15 mouse cellular contexts compared by ENCODE assay signal in the genomic region with DNA sequence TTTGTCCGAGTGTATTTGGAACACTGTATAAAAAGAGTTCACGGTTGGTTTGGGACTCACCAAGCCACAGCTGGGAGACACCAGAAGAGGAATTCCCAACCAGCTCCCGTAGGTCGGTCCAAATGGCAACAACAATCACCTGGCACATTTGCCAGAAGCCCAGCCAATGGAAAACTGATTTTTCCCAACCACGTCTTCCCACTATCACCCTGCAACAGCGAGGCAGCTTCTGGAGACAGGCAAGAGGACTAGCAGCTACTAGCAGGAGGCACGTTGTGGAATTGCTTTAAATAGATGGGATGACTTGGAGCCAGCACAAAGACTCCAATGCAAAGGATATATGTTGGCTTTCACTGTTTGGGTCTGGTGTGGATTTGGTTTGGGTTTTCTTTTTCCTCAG.
DNase-seq lines count a peak whose midpoint lies in the region; ATAC-seq lines count a peak whose summit lies in the region.
"Had no signal": no experiment of that assay in that cellular context is flagged by ENCODE, and none has a peak within 500 bp of the region (broad histone marks: within the 10 kb centered on the region; RNA-seq: fewer than 3 reads in every experiment).

No protein-coding gene starts in this region.

- no peak for ATAC-seq in forebrain, embryonic 16.5 days
- ATAC-seq in midbrain, embryonic 14.5 days (ENCODE audit: low FRiP score, low TSS enrichment), result no peak
- ATAC-seq: activated CD4-positive, CD25-positive, alpha-beta regulatory T cell, adult 4 months; liver, postnatal 0 days had no signal

- peak overlapping the region; percentile 59 for H3K4me2 ChIP-seq in forebrain, embryonic 16.5 days (ENCODE audit: low read length)
- H3K4me2 ChIP-seq in midbrain, embryonic 14.5 days (ENCODE audit: low read length), result peak overlapping the region; percentile 53
- H3K4me2 ChIP-seq: embryonic facial prominence, embryonic 12.5 days; heart, embryonic 13.5 days; kidney, embryonic 15.5 days; limb, embryonic 12.5 days had no signal

- H3K4me1 ChIP-seq in heart, embryonic 10.5 days, result peaks cover 13% of the 10 kb centered on the region; the same call in 1 of the 2 replicates
- H3K4me1 ChIP-seq in forebrain, embryonic 16.5 days (replicated peaks; ENCODE audit: control insufficient read depth, insufficient read depth, low read length), result peaks cover 40% of the 10 kb centered on the region
- peaks cover 37% of the 10 kb centered on the region for H3K4me1 ChIP-seq in midbrain, embryonic 14.5 days (ENCODE audit: control insufficient read depth, insufficient read depth, low read length)
- H3K4me1 ChIP-seq: embryonic facial prominence, embryonic 12.5 days; kidney, embryonic 15.5 days had no signal

- H3K9me3 ChIP-seq in heart, embryonic 10.5 days, result no peaks in the 10 kb centered on the region
- H3K9me3 ChIP-seq in forebrain, embryonic 16.5 days (ENCODE audit: control insufficient read depth, low read length), result no peaks in the 10 kb centered on the region
- no peaks in the 10 kb centered on the region for H3K9me3 ChIP-seq in midbrain, embryonic 14.5 days (ENCODE audit: control insufficient read depth, low read length)
- H3K9me3 ChIP-seq: embryonic facial prominence, embryonic 12.5 days; heart, embryonic 13.5 days; kidney, embryonic 15.5 days; limb, embryonic 12.5 days had no signal

- intact Hi-C loops in heart, postnatal 36 days (cut with DNase I), result no loop called here

- no peak overlapping the region for H3K27ac ChIP-seq in heart, embryonic 10.5 days
- H3K27ac ChIP-seq in forebrain, embryonic 16.5 days (ENCODE audit: low read length), result peak overlapping the region; percentile 74
- H3K27ac ChIP-seq in midbrain, embryonic 14.5 days (replicated peaks; ENCODE audit: low read depth, low read length), result peak overlapping the region; percentile 86
- H3K27ac ChIP-seq: embryonic facial prominence, embryonic 12.5 days; heart, embryonic 13.5 days; kidney, embryonic 15.5 days; limb, embryonic 12.5 days had no signal

- no peak overlapping the region for H3K9ac ChIP-seq in forebrain, embryonic 16.5 days (replicated peaks; ENCODE audit: low read depth, low read length)
- peak overlapping the region; percentile 44; the same call in 1 of the 2 replicates for H3K9ac ChIP-seq in midbrain, embryonic 14.5 days (replicated peaks; ENCODE audit: low read length)
- H3K9ac ChIP-seq: embryonic facial prominence, embryonic 12.5 days; heart, embryonic 13.5 days; kidney, embryonic 15.5 days; limb, embryonic 12.5 days; liver, postnatal 0 days had no signal

- no peak overlapping the region for H3K4me3 ChIP-seq in heart, embryonic 10.5 days
- peak overlapping the region; percentile 38 for H3K4me3 ChIP-seq in forebrain, embryonic 16.5 days (replicated peaks; ENCODE audit: low read length)
- H3K4me3 ChIP-seq in midbrain, embryonic 14.5 days (replicated peaks; ENCODE audit: low read depth, low read length), result peak overlapping the region; percentile 30
- H3K4me3 ChIP-seq: embryonic facial prominence, embryonic 12.5 days; heart, embryonic 13.5 days; kidney, embryonic 15.5 days; limb, embryonic 12.5 days had no signal

- peak; percentile 72 for DNase-seq in heart, embryonic 10.5 days (ENCODE audit: low spot score)
- no peak for DNase-seq in heart, adult 8-10 months (ENCODE audit: low spot score)
- peak; percentile 14 for DNase-seq in MN1 (ENCODE audit: low spot score)
- peak; percentile 37 for DNase-seq in midbrain, embryonic 14.5 days
- DNase-seq in urinary bladder, postnatal 36 days (ENCODE audit: low spot score in 2 of 2), result no peak
- DNase-seq in cerebellum, adult 9-11 months, result no peak
- DNase-seq in heart, postnatal 36 days, result no peak
- DNase-seq: liver, postnatal 0 days; thymus, postnatal 36 days had no signal

- WGBS in heart, embryonic 10.5 days, result 81% methylated on average over 7 of the region's 7 CpGs
- 42% methylated on average over 7 of the region's 7 CpGs for whole genome bisulfite sequencing in forebrain, embryonic 16.5 days
- 64% methylated on average over 7 of the region's 7 CpGs for WGBS in midbrain, embryonic 14.5 days

- no peaks in the 10 kb centered on the region for H3K36me3 ChIP-seq in heart, embryonic 10.5 days
- H3K36me3 ChIP-seq in forebrain, embryonic 16.5 days (ENCODE audit: control insufficient read depth, insufficient read depth), result no peaks in the 10 kb centered on the region
- no peaks in the 10 kb centered on the region for H3K36me3 ChIP-seq in midbrain, embryonic 14.5 days (ENCODE audit: control insufficient read depth, insufficient read depth, low read length)
- H3K36me3 ChIP-seq: embryonic facial prominence, embryonic 12.5 days; heart, embryonic 13.5 days; kidney, embryonic 15.5 days; limb, embryonic 12.5 days had no signal

- H3K27me3 ChIP-seq in heart, embryonic 10.5 days (ENCODE audit: insufficient read depth, poor library complexity, severe bottlenecking), result peaks cover 22% of the 10 kb centered on the region
- peaks cover 9% of the 10 kb centered on the region; the same call in 1 of the 2 replicates for H3K27me3 ChIP-seq in forebrain, embryonic 16.5 days (replicated peaks; ENCODE audit: control insufficient read depth, insufficient read depth, low read length)
- no peaks in the 10 kb centered on the region for H3K27me3 ChIP-seq in midbrain, embryonic 14.5 days (ENCODE audit: control insufficient read depth, insufficient read depth, low read length)
- H3K27me3 ChIP-seq: embryonic facial prominence, embryonic 12.5 days; kidney, embryonic 15.5 days; limb, embryonic 12.5 days had no signal

Comparison
In these comparisons a context has a peak if more than half of its experiments do, and no peak if none do; other contexts are left out.
1. DNase-seq: peak in heart, embryonic 10.5 days (single experiment), MN1 (single experiment) and midbrain, embryonic 14.5 days (single experiment); none in heart, adult 8-10 months (single experiment), urinary bladder, postnatal 36 days (0 of 2), cerebellum, adult 9-11 months (single experiment) and heart, postnatal 36 days (0 of 2).